Mouse (Mus musculus): Measurements from ENCODE around the gene Cryzl1. TPM values are rescaled to one million over a fixed set of nuclear protein-coding genes. Genes with fewer than 3 reads are reported as not detected.

Cryzl1 gene
- polyA plus RNA-seq, 1 experiment from 2014 or later, result 70.3 TPM

Other genes with a start within 250 kb of the Cryzl1 start
- gene Ifnar1, start 243.7 kb downstream of the Cryzl1 start, polyA plus RNA-seq (2016; fragmentation: Nextera tagmentation; extraction: Ambion mirVana), result 62.3 and 65.1 TPM in 2 replicates
- gene Ifngr2, start 181.9 kb downstream of the Cryzl1 start, polyA plus RNA-seq (2016; fragmentation: Nextera tagmentation; extraction: Ambion mirVana), result 44.2 and 45.8 TPM in 2 replicates
- gene Tmem50b, start 131.2 kb downstream of the Cryzl1 start, polyA plus RNA-seq (2016; fragmentation: Nextera tagmentation; extraction: Ambion mirVana), result 26.1 and 28.6 TPM in 2 replicates
- gene Dnajc28, start 109.9 kb downstream of the Cryzl1 start, polyA plus RNA-seq (2016; fragmentation: Nextera tagmentation; extraction: Ambion mirVana), result 4.2 and 4.9 TPM in 2 replicates
- 126 and 133 TPM in 2 replicates for gene Gart, start 82.0 kb downstream of the Cryzl1 start, polyA plus RNA-seq (2016; fragmentation: Nextera tagmentation; extraction: Ambion mirVana)
- gene Son, start 81.5 kb downstream of the Cryzl1 start, polyA plus RNA-seq (2016; fragmentation: Nextera tagmentation; extraction: Ambion mirVana), result 152 and 156 TPM in 2 replicates
- gene Donson, start 40.2 kb downstream of the Cryzl1 start, polyA plus RNA-seq (2016; fragmentation: Nextera tagmentation; extraction: Ambion mirVana), result 36.2 and 38.5 TPM in 2 replicates
- 38.3 and 39.8 TPM in 2 replicates for gene Itsn1, start 306 bp upstream of the Cryzl1 start, polyA plus RNA-seq (2016; fragmentation: Nextera tagmentation; extraction: Ambion mirVana)

All from limb, embryonic 12.5 days (tissue).